Mouse (Mus musculus): ENCODE results near the gene Olfr97. TPM values are rescaled to one million over a fixed set of nuclear protein-coding genes. Genes with fewer than 3 reads are reported as not detected.

Gene Olfr97
- polyA plus RNA-seq, 1 experiment from 2014 or later, result not detected

DNA sequence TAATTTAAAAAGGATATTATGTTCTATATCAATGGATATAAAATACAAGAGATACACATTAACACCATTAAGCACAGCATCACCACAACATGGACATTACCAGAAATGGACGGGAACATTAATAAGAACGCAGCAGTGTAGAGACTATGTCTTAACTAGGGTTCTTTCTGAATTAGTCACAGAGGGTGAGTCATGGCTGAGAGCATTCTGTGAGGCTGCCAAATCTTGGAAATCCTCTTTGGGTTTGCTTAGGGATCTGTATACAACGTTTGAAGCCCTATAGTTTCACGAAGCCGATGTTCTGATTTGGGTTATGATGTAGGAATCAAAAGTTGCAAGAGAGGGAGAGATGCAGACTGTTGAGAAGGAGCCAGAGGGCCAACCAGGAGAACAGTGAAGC is 42.3 kb downstream of the Olfr97 start:
- DNase-seq (no peak), ATAC-seq (ENCODE audit: insufficient read depth) (no peak)
- TF ChIP-seq CTCF (IDR thresholded peaks at IDR 0.05; ENCODE audit: low read depth), result no peak
- Histone ChIP-seq H3K36me3 (ENCODE audit: insufficient read depth) (no peaks in the 10 kb centered on the region), H3K4me2 (no peak overlapping the region), H3K9ac (no peak overlapping the region), H3K27me3 (ENCODE audit: insufficient read depth, low read length) (peaks cover 28% of the 10 kb centered on the region), H3K9me3 (ENCODE audit: low read depth, low read length) (no peaks in the 10 kb centered on the region), H3K4me3 (ENCODE audit: low read depth, low read length) (no peak overlapping the region), H3K27ac (ENCODE audit: low read depth) (no peak overlapping the region), H3K4me1 (ENCODE audit: insufficient read depth) (no peaks in the 10 kb centered on the region)
- WGBS, result 84% methylated on average over 5 of the region's 5 CpGs

DNA sequence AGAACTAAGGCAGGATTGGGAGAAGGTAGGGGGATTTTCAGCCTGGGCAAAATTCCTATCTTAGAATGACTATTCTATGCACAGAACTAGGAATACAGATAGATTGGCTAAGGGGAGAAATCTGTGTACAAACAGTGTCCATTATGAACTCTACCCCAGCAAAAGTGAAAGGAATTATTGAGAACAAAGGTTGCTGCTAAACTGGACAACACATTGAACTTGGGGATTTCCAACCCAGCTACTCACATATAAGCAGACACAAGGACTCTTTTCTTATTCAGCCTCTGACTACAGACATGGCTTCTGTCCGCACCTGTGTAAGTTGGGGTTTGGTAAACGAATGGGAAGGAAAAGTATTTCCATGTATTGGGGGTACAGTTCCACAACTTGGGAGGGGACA is 43.5 kb downstream of the Olfr97 start, which contains the start of gene Ubd:
Ubd (plus strand) TSS at position 237 of the 400 bp plus-strand sequence.
- Histone ChIP-seq H3K27me3 (ENCODE audit: insufficient read depth, low read length) (peaks cover 28% of the 10 kb centered on the region), H3K9ac (no peak within 1 kb of the TSS), H3K4me2 (no peak within 1 kb of the TSS), H3K27ac (ENCODE audit: low read depth) (no peak within 1 kb of the TSS), H3K4me1 (ENCODE audit: insufficient read depth) (no peaks in the 10 kb centered on the region), H3K4me3 (ENCODE audit: low read depth, low read length) (no peak within 1 kb of the TSS), H3K36me3 (ENCODE audit: insufficient read depth) (no peaks in the 10 kb centered on the region), H3K9me3 (ENCODE audit: low read depth, low read length) (no peaks in the 10 kb centered on the region)
- no peak for TF ChIP-seq CTCF (IDR thresholded peaks at IDR 0.05; ENCODE audit: low read depth)
- DNase-seq (no peak), ATAC-seq (ENCODE audit: insufficient read depth) (no peak)
- 84% methylated on average over 2 of the region's 2 CpGs for WGBS

DNA sequence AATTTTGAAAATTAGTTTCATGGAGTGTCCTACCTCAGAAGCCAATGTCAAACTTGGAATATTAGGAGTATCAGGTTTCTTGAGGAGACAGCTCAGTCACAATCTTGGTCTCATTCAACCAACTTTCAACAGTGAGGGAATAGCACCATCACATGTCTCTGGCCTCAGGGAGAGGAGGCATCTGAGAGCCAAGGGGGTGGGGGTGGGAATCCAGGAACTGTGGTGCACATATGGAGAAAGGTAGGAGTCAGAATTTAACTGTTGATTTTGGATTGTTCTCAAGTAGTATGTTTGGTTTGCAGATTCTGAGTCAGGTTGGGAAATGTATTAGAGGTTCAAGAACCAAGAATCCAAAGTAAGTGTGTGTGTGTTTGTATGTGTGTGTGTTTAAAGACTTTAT is 44.1 kb downstream of the Olfr97 start:
- ATAC-seq (ENCODE audit: insufficient read depth) (no peak), DNase-seq (no peak)
- Histone ChIP-seq H3K9me3 (ENCODE audit: low read depth, low read length) (no peaks in the 10 kb centered on the region), H3K36me3 (ENCODE audit: insufficient read depth) (no peaks in the 10 kb centered on the region), H3K9ac (no peak overlapping the region), H3K4me3 (ENCODE audit: low read depth, low read length) (no peak overlapping the region), H3K27ac (ENCODE audit: low read depth) (no peak overlapping the region), H3K4me1 (ENCODE audit: insufficient read depth) (no peaks in the 10 kb centered on the region), H3K4me2 (no peak overlapping the region), H3K27me3 (ENCODE audit: insufficient read depth, low read length) (peaks cover 25% of the 10 kb centered on the region)
- no peak for TF ChIP-seq CTCF (IDR thresholded peaks at IDR 0.05; ENCODE audit: low read depth)

DNA sequence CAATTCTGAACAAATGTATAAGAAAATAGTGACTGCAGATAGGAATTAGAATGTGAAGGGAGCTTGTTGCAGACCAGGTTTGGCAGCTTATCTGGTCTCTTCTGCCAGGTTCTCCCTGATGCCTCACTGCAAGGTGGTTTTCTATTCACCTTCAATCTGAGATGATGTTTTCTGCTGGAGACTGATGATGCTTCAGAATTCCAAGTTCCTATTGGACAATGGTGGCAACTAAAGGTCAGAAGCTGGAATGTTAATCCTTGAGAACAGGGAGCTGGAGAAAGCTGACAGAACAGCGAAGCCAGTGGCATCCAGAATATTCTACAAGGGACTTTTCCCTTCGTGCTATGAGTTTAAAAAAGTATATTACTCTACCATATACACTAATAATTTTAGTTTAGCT is 46.4 kb downstream of the Olfr97 start:
- peaks cover 4% of the 10 kb centered on the region; the same call in 1 of the 2 replicates for H3K27me3 ChIP-seq (ENCODE audit: insufficient read depth, low read length)
- H3K4me3 ChIP-seq (ENCODE audit: low read depth, low read length), result no peak overlapping the region
- no peaks in the 10 kb centered on the region for H3K36me3 ChIP-seq (ENCODE audit: insufficient read depth)
- no peak for ATAC-seq (ENCODE audit: insufficient read depth)
- no peak overlapping the region for H3K9ac ChIP-seq
- peak; percentile 45 for DNase-seq
- no peak for TF ChIP-seq CTCF (IDR thresholded peaks at IDR 0.05; ENCODE audit: low read depth)
- H3K4me2 ChIP-seq, result no peak overlapping the region
- no peaks in the 10 kb centered on the region for H3K9me3 ChIP-seq (ENCODE audit: low read depth, low read length)
- H3K4me1 ChIP-seq (ENCODE audit: insufficient read depth), result no peaks in the 10 kb centered on the region
- 30% methylated on average over 2 of the region's 2 CpGs for WGBS
- no peak overlapping the region for H3K27ac ChIP-seq (ENCODE audit: low read depth)

DNA sequence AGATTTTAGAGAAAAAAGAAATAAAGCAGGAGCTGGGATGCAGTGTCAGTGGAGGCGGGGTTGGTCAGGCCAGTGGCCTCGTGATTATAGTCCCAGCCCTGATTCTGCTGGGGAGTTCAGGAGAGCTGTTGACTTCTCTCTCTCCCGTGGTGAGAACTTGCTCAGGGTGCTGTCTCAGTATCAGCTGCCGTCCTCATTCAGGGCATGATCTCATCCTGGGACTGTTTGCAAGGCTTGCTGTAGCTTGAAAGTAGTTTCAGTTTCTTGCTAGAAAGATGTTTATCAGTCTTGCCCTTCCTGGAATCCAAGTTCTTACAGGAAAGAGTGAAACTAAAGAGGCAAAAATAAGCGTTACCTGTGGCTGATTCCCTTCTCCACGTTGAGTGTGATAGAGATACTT is 51.7 kb downstream of the Olfr97 start:
- Histone ChIP-seq H3K27ac (ENCODE audit: low read depth) (no peak overlapping the region), H3K9me3 (ENCODE audit: low read depth, low read length) (no peaks in the 10 kb centered on the region), H3K4me1 (ENCODE audit: insufficient read depth) (no peaks in the 10 kb centered on the region), H3K36me3 (ENCODE audit: insufficient read depth) (no peaks in the 10 kb centered on the region), H3K27me3 (ENCODE audit: insufficient read depth, low read length) (no peaks in the 10 kb centered on the region), H3K4me2 (no peak overlapping the region), H3K9ac (no peak overlapping the region), H3K4me3 (ENCODE audit: low read depth, low read length) (no peak overlapping the region)
- TF ChIP-seq CTCF (IDR thresholded peaks at IDR 0.05; ENCODE audit: low read depth), result no peak
- ATAC-seq (ENCODE audit: insufficient read depth), result no peak
- 35% methylated on average over 6 of the region's 6 CpGs for WGBS
- DNase-seq, result no peak

Other genes starting within 250 kb of the Olfr97 start
- gene H2-M5, start 247.8 kb downstream of the Olfr97 start, polyA plus RNA-seq (2014; fragmentation: Nextera tagmentation; extraction: Ambion mirVana), result 0.17 and 0.22 TPM in 2 replicates
- gene Zfp57, start 236.2 kb downstream of the Olfr97 start, polyA plus RNA-seq (2014; fragmentation: Nextera tagmentation; extraction: Ambion mirVana), result 77.5 and 80.7 TPM in 2 replicates
- gene Mog, start 213.9 kb downstream of the Olfr97 start, polyA plus RNA-seq (2014; fragmentation: Nextera tagmentation; extraction: Ambion mirVana), result 0.11 and 0.13 TPM in 2 replicates
- 7.0 and 8.8 TPM in 2 replicates for gene Gabbr1, start 191.4 kb downstream of the Olfr97 start, polyA plus RNA-seq (2014; fragmentation: Nextera tagmentation; extraction: Ambion mirVana)
- 0.34 TPM in 1 of 2 replicates, not detected in the other for gene Olfr90, start 148.8 kb downstream of the Olfr97 start, polyA plus RNA-seq (2014; fragmentation: Nextera tagmentation; extraction: Ambion mirVana)
- gene Olfr91, start 139.1 kb downstream of the Olfr97 start, polyA plus RNA-seq (2014; fragmentation: Nextera tagmentation; extraction: Ambion mirVana), result 0.07 TPM in 1 of 2 replicates, not detected in the other
- not detected in 2 replicates for gene Olfr92, start 117.2 kb downstream of the Olfr97 start, polyA plus RNA-seq (2014; fragmentation: Nextera tagmentation; extraction: Ambion mirVana)
- gene Olfr93, start 75.8 kb downstream of the Olfr97 start, polyA plus RNA-seq (2014; fragmentation: Nextera tagmentation; extraction: Ambion mirVana), result not detected in 2 replicates
- not detected in 2 replicates for gene Ubd, start 43.4 kb downstream of the Olfr97 start, polyA plus RNA-seq (2014; fragmentation: Nextera tagmentation; extraction: Ambion mirVana)
- gene Olfr94, start 36.3 kb downstream of the Olfr97 start, polyA plus RNA-seq (2014; fragmentation: Nextera tagmentation; extraction: Ambion mirVana), result not detected in 2 replicates
- gene Olfr95, start 24.2 kb downstream of the Olfr97 start, polyA plus RNA-seq (2014; fragmentation: Nextera tagmentation; extraction: Ambion mirVana), result not detected in 2 replicates
- gene Olfr96, start 17.2 kb downstream of the Olfr97 start, polyA plus RNA-seq (2014; fragmentation: Nextera tagmentation; extraction: Ambion mirVana), result not detected in 2 replicates
- gene Olfr98, start 26.4 kb upstream of the Olfr97 start, polyA plus RNA-seq (2014; fragmentation: Nextera tagmentation; extraction: Ambion mirVana), result not detected in 2 replicates
- 1.0 and 1.2 TPM in 2 replicates for gene H2-M3, start 32.9 kb upstream of the Olfr97 start, polyA plus RNA-seq (2014; fragmentation: Nextera tagmentation; extraction: Ambion mirVana)
- not detected in 2 replicates for gene Olfr99, start 46.1 kb upstream of the Olfr97 start, polyA plus RNA-seq (2014; fragmentation: Nextera tagmentation; extraction: Ambion mirVana)
- gene Olfr101, start 67.0 kb upstream of the Olfr97 start, polyA plus RNA-seq (2014; fragmentation: Nextera tagmentation; extraction: Ambion mirVana), result not detected in 2 replicates
- not detected in 2 replicates for gene Olfr102, start 79.7 kb upstream of the Olfr97 start, polyA plus RNA-seq (2014; fragmentation: Nextera tagmentation; extraction: Ambion mirVana)
- gene Olfr103, start 102.4 kb upstream of the Olfr97 start, polyA plus RNA-seq (2014; fragmentation: Nextera tagmentation; extraction: Ambion mirVana), result not detected in 2 replicates
- not detected in 2 replicates for gene Olfr104-ps, start 122.3 kb upstream of the Olfr97 start, polyA plus RNA-seq (2014; fragmentation: Nextera tagmentation; extraction: Ambion mirVana)
- gene Olfr105-ps, start 141.7 kb upstream of the Olfr97 start, polyA plus RNA-seq (2014; fragmentation: Nextera tagmentation; extraction: Ambion mirVana), result not detected in 2 replicates
- gene Olfr106-ps, start 153.1 kb upstream of the Olfr97 start, polyA plus RNA-seq (2014; fragmentation: Nextera tagmentation; extraction: Ambion mirVana), result not detected in 2 replicates
- not detected in 2 replicates for gene Olfr107, start 161.9 kb upstream of the Olfr97 start, polyA plus RNA-seq (2014; fragmentation: Nextera tagmentation; extraction: Ambion mirVana)
- gene Olfr108, start 208.2 kb upstream of the Olfr97 start, polyA plus RNA-seq (2014; fragmentation: Nextera tagmentation; extraction: Ambion mirVana), result not detected in 2 replicates
- not detected in 2 replicates for gene Olfr109, start 221.6 kb upstream of the Olfr97 start, polyA plus RNA-seq (2014; fragmentation: Nextera tagmentation; extraction: Ambion mirVana)
- gene H2-M2, start 246.2 kb upstream of the Olfr97 start, polyA plus RNA-seq (2014; fragmentation: Nextera tagmentation; extraction: Ambion mirVana), result not detected in 2 replicates

All from lung, embryonic 14.5 days (tissue).